Mouse (Mus musculus): ENCODE results near the gene Cnp. TPM values are rescaled to one million over a fixed set of nuclear protein-coding genes. Genes with fewer than 3 reads are reported as not detected.
"Not testable (repeated sequence)": the region's sequence is repeated elsewhere in the genome, so short reads cannot be mapped to it uniquely, and the experiment has no call there.

Gene Cnp
- 29.1 and 29.2 TPM in 2 replicates for polyA plus RNA-seq (2016; fragmentation: Nextera tagmentation; extraction: Ambion mirVana)

- ATAC-seq (ENCODE audit: low FRiP score): peak; percentile 29; the same call in 1 of the 2 replicates
- Histone ChIP-seq H3K27me3 (peaks cover 12% of the 10 kb centered on the region), H3K4me2 (replicated peaks) (peak within 1 kb of the TSS; percentile 86), H3K27ac (peak within 1 kb of the TSS; percentile 30; the same call in 1 of the 2 replicates), H3K36me3 (peaks cover 16% of the 10 kb centered on the region), H3K4me1 (peaks cover 31% of the 10 kb centered on the region), H3K9ac (peak within 1 kb of the TSS; percentile 66), H3K9me3 (replicated peaks) (no peaks in the 10 kb centered on the region), H3K4me3 (peak within 1 kb of the TSS; percentile 63)
- WGBS: 2% methylated on average over 47 of the region's 47 CpGs
Measured at GRCm38 (mm10) chr11:100574708-100575483, at the start of gene Cnp. Gene Cnp (plus strand): TSS chr11:100574904.

GRCm38 (mm10) chr11:100524987-100525630 lies 49.6 kb upstream of the Cnp start:
- Histone ChIP-seq H3K4me3 (peak overlapping the region; percentile 64), H3K36me3 (peaks cover 36% of the 10 kb centered on the region), H3K27me3 (no peaks in the 10 kb centered on the region), H3K9me3 (replicated peaks) (no peaks in the 10 kb centered on the region), H3K9ac (peak overlapping the region; percentile 84), H3K4me1 (peaks cover 31% of the 10 kb centered on the region), H3K27ac (no peak overlapping the region), H3K4me2 (replicated peaks) (peak overlapping the region; percentile 82)
- no peak for ATAC-seq (ENCODE audit: low FRiP score)
- WGBS: 39% methylated on average over 11 of the region's 11 CpGs

- no peaks in the 10 kb centered on the region for H3K9me3 ChIP-seq (replicated peaks)
- H3K4me3 ChIP-seq: peak overlapping the region; percentile 64
- H3K36me3 ChIP-seq: peaks cover 24% of the 10 kb centered on the region
- no peak for ATAC-seq (ENCODE audit: low FRiP score)
- 3% methylated on average over 15 of the region's 15 CpGs for WGBS
- peak overlapping the region; percentile 84 for H3K9ac ChIP-seq
- H3K4me2 ChIP-seq (replicated peaks): peak overlapping the region; percentile 82
- H3K27ac ChIP-seq: peak overlapping the region; percentile 88; the same call in 1 of the 2 replicates
- H3K4me1 ChIP-seq: peaks cover 31% of the 10 kb centered on the region
- H3K27me3 ChIP-seq: no peaks in the 10 kb centered on the region
Measured at GRCm38 (mm10) chr11:100526052-100526816, 48.5 kb upstream of the Cnp start.

- Histone ChIP-seq H3K4me3 (peak overlapping the region; percentile 64), H3K27ac (peak overlapping the region; percentile 88), H3K4me2 (replicated peaks) (peak overlapping the region; percentile 82), H3K36me3 (peaks cover 16% of the 10 kb centered on the region), H3K9ac (peak overlapping the region; percentile 84), H3K4me1 (peaks cover 31% of the 10 kb centered on the region), H3K27me3 (no peaks in the 10 kb centered on the region), H3K9me3 (replicated peaks) (no peaks in the 10 kb centered on the region)
- WGBS: under 1% methylated on average over 26 of the region's 26 CpGs
- ATAC-seq (ENCODE audit: low FRiP score): peak; percentile 42
Measured at GRCm38 (mm10) chr11:100527066-100527457, 47.6 kb upstream of the Cnp start.

- H3K27ac ChIP-seq: peak within 1 kb of the TSS; percentile 88
- H3K36me3 ChIP-seq: peaks cover 10% of the 10 kb centered on the region
- peak; percentile 96 for ATAC-seq (ENCODE audit: low FRiP score)
- H3K4me1 ChIP-seq: peaks cover 31% of the 10 kb centered on the region
- H3K4me3 ChIP-seq: peak within 1 kb of the TSS; percentile 64
- no peaks in the 10 kb centered on the region for H3K9me3 ChIP-seq (replicated peaks)
- H3K27me3 ChIP-seq: no peaks in the 10 kb centered on the region
- WGBS: under 1% methylated on average over 54 of the region's 54 CpGs
- H3K9ac ChIP-seq: peak within 1 kb of the TSS; percentile 84
- H3K4me2 ChIP-seq (replicated peaks): peak within 1 kb of the TSS; percentile 82
Measured at GRCm38 (mm10) chr11:100527458-100528374, 47.0 kb upstream of the Cnp start, which contains the start of gene Acly. Gene Acly (minus strand): TSS chr11:100528000.

GRCm38 (mm10) chr11:100528375-100529165 lies 46.1 kb upstream of the Cnp start:
- WGBS: 24% methylated on average over 19 of the region's 19 CpGs
- peak overlapping the region; percentile 88 for H3K27ac ChIP-seq
- ATAC-seq (ENCODE audit: low FRiP score): no peak; the same call in 1 of the 2 replicates
- no peaks in the 10 kb centered on the region for H3K27me3 ChIP-seq
- peaks cover 31% of the 10 kb centered on the region for H3K4me1 ChIP-seq
- H3K36me3 ChIP-seq: peaks cover 1% of the 10 kb centered on the region; the same call in 1 of the 2 replicates
- H3K4me3 ChIP-seq: peak overlapping the region; percentile 64
- peak overlapping the region; percentile 82 for H3K4me2 ChIP-seq (replicated peaks)
- H3K9ac ChIP-seq: peak overlapping the region; percentile 40
- H3K9me3 ChIP-seq (replicated peaks): no peaks in the 10 kb centered on the region

- no peak for ATAC-seq (ENCODE audit: low FRiP score)
- H3K4me3 ChIP-seq: no peak overlapping the region
- no peaks in the 10 kb centered on the region for H3K27me3 ChIP-seq
- H3K27ac ChIP-seq: no peak overlapping the region
- H3K4me1 ChIP-seq: no peaks in the 10 kb centered on the region
- H3K36me3 ChIP-seq: no peaks in the 10 kb centered on the region
- no peak overlapping the region for H3K4me2 ChIP-seq (replicated peaks)
- 56% methylated on average over 6 of the region's 6 CpGs for WGBS
- no peaks in the 10 kb centered on the region for H3K9me3 ChIP-seq (replicated peaks)
- H3K9ac ChIP-seq: no peak overlapping the region
Measured at GRCm38 (mm10) chr11:100533871-100534270, 40.8 kb upstream of the Cnp start.

- H3K4me1 ChIP-seq; H3K36me3 ChIP-seq; H3K27ac ChIP-seq; H3K9ac ChIP-seq; H3K27me3 ChIP-seq; H3K4me2 ChIP-seq (replicated peaks); ATAC-seq (ENCODE audit: low FRiP score); H3K9me3 ChIP-seq (replicated peaks); H3K4me3 ChIP-seq: not testable (repeated sequence)
- 83% methylated on average over 2 of the region's 2 CpGs for WGBS
Measured at GRCm38 (mm10) chr11:100534411-100534810, 40.3 kb upstream of the Cnp start.

GRCm38 (mm10) chr11:100534821-100535220 lies 39.9 kb upstream of the Cnp start:
- not testable (repeated sequence) for H3K27ac ChIP-seq; H3K4me3 ChIP-seq; H3K9me3 ChIP-seq (replicated peaks); ATAC-seq (ENCODE audit: low FRiP score); H3K27me3 ChIP-seq; H3K4me1 ChIP-seq; H3K9ac ChIP-seq; H3K4me2 ChIP-seq (replicated peaks); H3K36me3 ChIP-seq
- WGBS: 83% methylated on average over 6 of the region's 6 CpGs

GRCm38 (mm10) chr11:100535996-100536395 lies 38.7 kb upstream of the Cnp start:
- H3K27ac ChIP-seq: no peak overlapping the region
- no peaks in the 10 kb centered on the region for H3K9me3 ChIP-seq (replicated peaks)
- no peaks in the 10 kb centered on the region for H3K27me3 ChIP-seq
- H3K9ac ChIP-seq: no peak overlapping the region
- no peaks in the 10 kb centered on the region for H3K36me3 ChIP-seq
- no peaks in the 10 kb centered on the region for H3K4me1 ChIP-seq
- no peak overlapping the region for H3K4me3 ChIP-seq
- no peak for ATAC-seq (ENCODE audit: low FRiP score)
- H3K4me2 ChIP-seq (replicated peaks): no peak overlapping the region
- 88% methylated on average over 1 of the region's 1 CpGs for WGBS

- H3K36me3 ChIP-seq: no peaks in the 10 kb centered on the region
- no peak overlapping the region for H3K4me2 ChIP-seq (replicated peaks)
- H3K27ac ChIP-seq: no peak overlapping the region
- no peaks in the 10 kb centered on the region for H3K9me3 ChIP-seq (replicated peaks)
- H3K27me3 ChIP-seq: no peaks in the 10 kb centered on the region
- no peak overlapping the region for H3K4me3 ChIP-seq
- ATAC-seq (ENCODE audit: low FRiP score): no peak
- no peaks in the 10 kb centered on the region for H3K4me1 ChIP-seq
- H3K9ac ChIP-seq: no peak overlapping the region
Measured at GRCm38 (mm10) chr11:100536466-100536865, 38.2 kb upstream of the Cnp start.
